Mouse (Mus musculus) MEL (cell line): ENCODE results near the gene Chst3. TPM values are rescaled to one million over a fixed set of nuclear protein-coding genes. Genes with fewer than 3 reads are reported as not detected.

Source experiments
- DNase-seq: peaks from one replicate; pipeline ENCODE4 v3.0.0; 2011; ENCODE audit warnings: low read depth, low spot score
- H3K27ac ChIP-seq: 2 replicates; pipeline ENCODE4 v1.5.1; 2012; ENCODE audit warnings: low read depth, mild to moderate bottlenecking, control low read depth, low read length, moderate library complexity; ENCODE audit not compliant: control insufficient read depth
- H3K27me3 ChIP-seq, 2 experiments: fragments of 150-350 bp in 1 of 2; sonication (generic) in 1 of 2; 2 replicates each; pipeline ENCODE4 v1.6.1; 2012; ENCODE audit warnings: low read length in 2 of 2, mild to moderate bottlenecking in 2 of 2, improper control_type of control experiment in 1 of 2, moderate library complexity in 1 of 2; ENCODE audit not compliant: insufficient read depth in 2 of 2, control insufficient read depth in 1 of 2
- H3K36me3 ChIP-seq, 2 experiments: 2 replicates each; pipeline ENCODE4 v1.6.1; 2012 to 2014; ENCODE audit warnings: low read length in 2 of 2, improper control_type of control experiment in 1 of 2, inconsistent platforms in 1 of 2, mild to moderate bottlenecking in 1 of 2; ENCODE audit not compliant: insufficient read depth in 2 of 2, control insufficient read depth in 1 of 2
- H3K4me1 ChIP-seq, 2 experiments: fragments of 150-350 bp in 1 of 2; sonication (generic) in 1 of 2; 2 replicates each; pipeline ENCODE4 v1.6.1; 2012; ENCODE audit warnings: low read length in 2 of 2, improper control_type of control experiment in 1 of 2, mild to moderate bottlenecking in 1 of 2; ENCODE audit not compliant: insufficient read depth in 2 of 2, control insufficient read depth in 1 of 2
- H3K4me3 ChIP-seq, 2 experiments: fragments of 150-350 bp in 1 of 2; sonication (generic) in 1 of 2; 2 replicates each; pipeline ENCODE4 v1.5.1; 2012; ENCODE audit warnings: low read depth in 2 of 2, low read length in 2 of 2, mild to moderate bottlenecking in 2 of 2, moderate library complexity in 2 of 2, control low read depth in 1 of 2, improper control_type of control experiment in 1 of 2; ENCODE audit not compliant: control insufficient read depth in 1 of 2, insufficient read depth in 1 of 2
- H3K79me2 ChIP-seq: 2 replicates; pipeline ENCODE4 v1.6.1; 2012; ENCODE audit warnings: mild to moderate bottlenecking, low read length, moderate library complexity; ENCODE audit not compliant: control insufficient read depth, poor library complexity, insufficient read depth
- H3K9ac ChIP-seq: 2 replicates; pipeline ENCODE4 v1.6.1; 2012; ENCODE audit warnings: low read depth, mild to moderate bottlenecking, control low read depth, low read length, moderate library complexity; ENCODE audit not compliant: control insufficient read depth, poor library complexity, severe bottlenecking
- H3K9me3 ChIP-seq: fragments of 150-350 bp; sonication (generic); replicated peaks from 2 replicates; pipeline ENCODE4 v1.6.1; 2012; ENCODE audit warnings: mild to moderate bottlenecking, low read length, improper control_type of control experiment, moderate library complexity; ENCODE audit not compliant: insufficient read depth
- BHLHE40 ChIP-seq: IDR thresholded peaks from 2 replicates; pipeline ENCODE4 v1.6.1; 2012; ENCODE audit warnings: low read depth, mild to moderate bottlenecking, inconsistent platforms, low read length, improper control_type of control experiment, borderline replicate concordance
- CHD2 ChIP-seq: IDR thresholded peaks from 2 replicates; pipeline ENCODE4 v1.6.1; 2011; ENCODE audit warnings: low read length, improper control_type of control experiment
- CTCF ChIP-seq, 3 experiments: IDR thresholded peaks in 2 of 3; conservative IDR thresholded peaks in 1 of 3; 2 replicates each; pipeline ENCODE4 v1.5.1; 2011 to 2012; ENCODE audit warnings: low read length in 3 of 3, low read depth in 2 of 3, mild to moderate bottlenecking in 2 of 3, improper control_type of control experiment in 1 of 3, inconsistent platforms in 1 of 3, mixed read lengths in 1 of 3, moderate library complexity in 1 of 3; ENCODE audit not compliant: control insufficient read depth in 1 of 3, insufficient read depth in 1 of 3, poor library complexity in 1 of 3, severe bottlenecking in 1 of 3
- E2F4 ChIP-seq: IDR thresholded peaks from 2 replicates; pipeline ENCODE4 v1.6.1; 2011; ENCODE audit warnings: low read depth, low read length, improper control_type of control experiment, borderline replicate concordance
- ELF1 ChIP-seq: IDR thresholded peaks from 2 replicates; pipeline ENCODE4 v1.6.1; 2014; ENCODE audit warnings: low read depth, mild to moderate bottlenecking, inconsistent platforms, low read length, improper control_type of control experiment, moderate library complexity
- EP300 ChIP-seq, 2 experiments: IDR thresholded peaks; 2 replicates each; pipeline ENCODE4 v1.6.1; 2011; ENCODE audit warnings: improper control_type of control experiment in 2 of 2, low read length in 2 of 2, low read depth in 1 of 2, mild to moderate bottlenecking in 1 of 2
- ETS1 ChIP-seq: IDR thresholded peaks from 2 replicates; pipeline ENCODE4 v1.6.1; 2012; ENCODE audit warnings: low read depth, mild to moderate bottlenecking, inconsistent platforms, low read length, improper control_type of control experiment, moderate library complexity
- GABPA ChIP-seq: IDR thresholded peaks from 2 replicates; pipeline ENCODE4 v1.6.1; 2012; ENCODE audit warnings: low read depth, mild to moderate bottlenecking, inconsistent platforms, low read length, improper control_type of control experiment, moderate library complexity
- GATA1 ChIP-seq: IDR thresholded peaks from 2 replicates; pipeline ENCODE4 v1.6.1; 2011; ENCODE audit warnings: low read depth, low read length, improper control_type of control experiment
- HCFC1 ChIP-seq: IDR thresholded peaks from 2 replicates; pipeline ENCODE4 v1.6.1; 2012; ENCODE audit warnings: low read depth, mild to moderate bottlenecking, inconsistent platforms, low read length, improper control_type of control experiment, moderate library complexity
- JUND ChIP-seq: IDR thresholded peaks from 2 replicates; pipeline ENCODE4 v1.6.1; 2011; ENCODE audit warnings: low read depth, mild to moderate bottlenecking, improper control_type of control experiment, low read length
- KAT2A ChIP-seq: conservative IDR thresholded peaks from 2 replicates; pipeline ENCODE4 v1.6.1; 2012; ENCODE audit warnings: low read depth, low read length, improper control_type of control experiment, inconsistent platforms
- MAX ChIP-seq: IDR thresholded peaks from 2 replicates; pipeline ENCODE4 v1.6.1; 2011; ENCODE audit warnings: low read length, improper control_type of control experiment
- MAZ ChIP-seq: IDR thresholded peaks from 2 replicates; pipeline ENCODE4 v1.6.1; 2012; ENCODE audit warnings: low read depth, mild to moderate bottlenecking, inconsistent platforms, low read length, improper control_type of control experiment
- MEF2A ChIP-seq: IDR thresholded peaks from 2 replicates; pipeline ENCODE4 v1.6.1; 2014; ENCODE audit warnings: low read depth, mild to moderate bottlenecking, inconsistent platforms, low read length, improper control_type of control experiment; ENCODE audit not compliant: poor library complexity, insufficient replicate concordance, severe bottlenecking; ENCODE audit errors: extremely low read depth
- MYC ChIP-seq: IDR thresholded peaks from 2 replicates; pipeline ENCODE4 v1.6.1; 2011; ENCODE audit warnings: low read depth, mild to moderate bottlenecking, low read length, improper control_type of control experiment, moderate library complexity
- NELFE ChIP-seq: IDR thresholded peaks from 2 replicates; pipeline ENCODE4 v1.6.1; 2011; ENCODE audit warnings: low read depth, low read length, improper control_type of control experiment
- POLR2AphosphoS2 ChIP-seq: IDR thresholded peaks from 2 replicates; pipeline ENCODE4 v1.6.1; 2011; ENCODE audit warnings: low read length, improper control_type of control experiment
- SIN3A ChIP-seq: IDR thresholded peaks from 2 replicates; pipeline ENCODE4 v1.6.1; 2012; ENCODE audit warnings: low read length, improper control_type of control experiment, inconsistent platforms
- TAL1 ChIP-seq: IDR thresholded peaks from 2 replicates; pipeline ENCODE4 v1.6.1; 2012; ENCODE audit warnings: mild to moderate bottlenecking, inconsistent platforms, low read length, moderate library complexity, mixed read lengths
- TBP ChIP-seq: IDR thresholded peaks from 2 replicates; pipeline ENCODE4 v1.8.0; 2011; ENCODE audit warnings: low read depth, low read length, improper control_type of control experiment
- TCF12 ChIP-seq: IDR thresholded peaks from 2 replicates; pipeline ENCODE4 v1.6.1; 2014; ENCODE audit warnings: low read depth, mild to moderate bottlenecking, inconsistent platforms, low read length, improper control_type of control experiment, moderate library complexity
- USF1 ChIP-seq: IDR thresholded peaks from 2 replicates; pipeline ENCODE4 v1.6.1; 2014; ENCODE audit warnings: low read depth, mild to moderate bottlenecking, inconsistent platforms, low read length, improper control_type of control experiment, moderate library complexity
- ZKSCAN1 ChIP-seq: IDR thresholded peaks from 2 replicates; pipeline ENCODE4 v1.6.1; 2012; ENCODE audit warnings: low read depth, mild to moderate bottlenecking, inconsistent platforms, low read length, improper control_type of control experiment, moderate library complexity
- ZNF384 ChIP-seq: IDR thresholded peaks from 2 replicates; pipeline ENCODE4 v1.6.1; 2012; ENCODE audit warnings: low read depth, mild to moderate bottlenecking, inconsistent platforms, low read length, improper control_type of control experiment
- polyA plus RNA-seq, 2 experiments: library from polyadenylated mRNA; stranded (reverse) in 1 of 2; unstranded in 1 of 2; fragments of >175 nt in 1 of 2; fragments of >200 nt in 1 of 2; gene quantifications; 2 replicates each; pipeline versions ENCODE4 v1.2.1 to v1.2.4; 2012; ENCODE audit warnings: low replicate concordance in 2 of 2, low read depth in 1 of 2; ENCODE audit not compliant: insufficient read length in 2 of 2, insufficient read depth in 1 of 2, missing spikeins in 1 of 2
- total RNA-seq: library from RNA; depleted of rRNA; stranded (reverse); fragments of 300-350 nt; gene quantifications from 2 replicates; pipeline ENCODE4 v1.2.3, GENCODE M21; 2012

Chst3 gene
- total and polyA plus RNA-seq, 3 experiments = 0.08 TPM; not detected in 2

DNA sequence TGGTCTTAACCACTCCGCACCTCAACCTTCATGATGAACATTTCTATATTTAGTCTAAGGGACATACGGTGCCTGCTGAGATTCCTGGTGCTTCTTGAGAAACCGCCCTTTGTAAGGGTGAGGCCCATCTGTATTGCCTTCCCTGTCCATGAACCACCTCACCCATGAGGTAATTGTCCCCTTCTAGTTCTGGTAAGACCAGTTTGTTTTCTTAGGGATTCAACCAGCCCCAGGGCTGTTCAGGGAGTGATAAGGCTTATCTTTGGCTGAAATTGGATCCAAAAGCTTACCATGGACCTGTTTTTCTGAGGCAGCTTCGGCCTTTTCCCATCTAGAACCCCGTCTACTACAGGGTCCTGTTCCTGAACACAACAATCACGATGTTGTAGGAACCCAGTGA is 37.0 kb upstream of the Chst3 start:
- no peaks in the 10 kb centered on the region for H3K79me2 ChIP-seq
- H3K27me3 ChIP-seq = no peaks in the 10 kb centered on the region
- H3K9me3 ChIP-seq = no peaks in the 10 kb centered on the region
- peaks cover 0 to 13% of the 10 kb centered on the region in 2 experiments; a peak in 2 of 4 replicates for H3K4me1 ChIP-seq
- H3K4me3 ChIP-seq = no peak overlapping the region
- H3K36me3 ChIP-seq = peaks cover 0 to 5% of the 10 kb centered on the region in 2 experiments; a peak in 2 of 4 replicates
- no peak overlapping the region for H3K27ac ChIP-seq
- DNase-seq = no peak
- TF ChIP-seq EP300 (IDR thresholded peaks at IDR 0.05; ENCODE audit: low read depth in 1 of 2, low read length in 2 of 2) = peak; percentile 25 to 45; a peak in 3 of 4 replicates
- no peak for TF ChIP-seq MYC
- TF ChIP-seq GATA1 = peak; percentile 70
- TF ChIP-seq ELF1 = no peak
- no peak for TF ChIP-seq JUND
- TF ChIP-seq KAT2A = no peak
- no peak for TF ChIP-seq MAZ
- peak; percentile 67 for TF ChIP-seq TAL1
- TF ChIP-seq TCF12 = peak; percentile 56
- no peak for TF ChIP-seq BHLHE40
- no peak for TF ChIP-seq TBP
- 0 out of 2 replicates have a peak, but pooled peaks have one; percentile 21 for TF ChIP-seq ETS1
- TF ChIP-seq, all 39 proteins: peak for 5
- H3K9ac ChIP-seq = no peak overlapping the region

DNA sequence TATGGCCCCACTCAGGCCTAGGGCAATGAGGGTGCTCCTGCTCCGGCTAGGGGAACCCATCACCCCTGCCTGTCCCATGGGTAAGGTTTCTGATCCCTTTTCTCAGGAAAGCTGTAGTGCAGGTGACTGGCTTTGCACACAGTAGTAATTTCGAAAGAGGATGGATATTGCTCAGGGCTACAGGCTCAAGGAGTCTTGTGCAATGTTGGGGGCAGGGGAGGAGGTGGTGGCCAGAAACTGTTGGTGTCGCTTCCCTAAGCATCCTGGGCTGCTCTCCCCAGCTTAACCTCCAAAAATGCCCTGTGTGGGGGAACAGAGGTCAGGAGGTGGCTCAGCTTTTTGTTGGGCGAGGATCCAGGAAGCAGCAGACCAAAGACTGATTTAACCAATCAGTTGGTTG is 33.5 kb upstream of the Chst3 start:
- DNase-seq = no peak
- Histone ChIP-seq H3K79me2 (no peaks in the 10 kb centered on the region), H3K27me3 (no peaks in the 10 kb centered on the region), H3K4me3 (no peak overlapping the region), H3K9ac (no peak overlapping the region), H3K4me1 (peaks cover 0 to 13% of the 10 kb centered on the region in 2 experiments; a peak in 2 of 4 replicates), H3K36me3 (peaks cover 0 to 5% of the 10 kb centered on the region in 2 experiments; a peak in 2 of 4 replicates), H3K9me3 (no peaks in the 10 kb centered on the region), H3K27ac (no peak overlapping the region)
- no peak for TF ChIP-seq CTCF (IDR thresholded peaks at IDR 0.05 in 2 of 3, conservative IDR thresholded peaks at IDR 0.05 in 1 of 3; ENCODE audit: control insufficient read depth in 1 of 3, insufficient read depth in 1 of 3, low read depth in 2 of 3, low read length in 3 of 3, poor library complexity in 1 of 3, severe bottlenecking in 1 of 3)
- no peak for TF ChIP-seq TAL1
- no peak for TF ChIP-seq E2F4
- TF ChIP-seq SIN3A = no peak
- TF ChIP-seq MEF2A = no peak
- TF ChIP-seq POLR2AphosphoS2 = no peak
- TF ChIP-seq ZNF384 = no peak
- TF ChIP-seq NELFE = no peak
- no peak for TF ChIP-seq KAT2A
- no peak for TF ChIP-seq BHLHE40
- TF ChIP-seq ZKSCAN1 = no peak
- no peak for TF ChIP-seq USF1
- no peak for TF ChIP-seq GABPA
- no peak for TF ChIP-seq MAX
- TF ChIP-seq CHD2 = no peak
- TF ChIP-seq TBP = no peak
- TF ChIP-seq MYC = no peak
- no peak for TF ChIP-seq HCFC1
- TF ChIP-seq MAZ = no peak
- no peak for TF ChIP-seq JUND
